8 mouse cellular contexts compared by ENCODE assay signal in the genomic region with DNA sequence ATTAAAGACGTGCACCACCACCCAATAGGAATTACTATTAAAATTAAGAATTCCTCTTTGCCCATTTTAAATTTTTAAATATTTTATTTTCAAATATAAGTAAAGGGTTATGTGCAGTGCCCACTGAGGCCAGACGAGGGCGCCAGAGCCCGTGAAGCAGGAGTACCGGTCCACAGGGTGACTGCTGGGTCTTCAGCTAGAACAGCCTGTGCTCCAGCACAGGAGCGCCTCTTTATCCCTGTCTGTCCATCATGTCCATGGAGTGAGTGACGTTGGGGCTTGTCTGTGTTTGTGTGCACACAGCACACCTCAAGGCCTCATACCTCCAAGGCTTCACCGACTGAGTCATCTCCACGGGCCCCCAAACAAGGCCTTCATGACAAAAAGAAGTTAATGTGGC. TPM values are rescaled to one million over a fixed set of nuclear protein-coding genes. Genes with fewer than 3 reads are reported as not detected.
A peak's percentile ranks its signal among the peaks of the same experiment; 100 is the strongest.
DNase-seq lines count a peak whose midpoint lies in the region.

No protein-coding gene starts in this region.

- DNase-seq in CD4-positive helper T cell, adult 2 months (ENCODE audit: low read depth, low spot score): peak; percentile 73
- DNase-seq in adrenal gland, adult 18-20 months (ENCODE audit: low spot score in 2 of 2): peak; percentile 69 to 78
- DNase-seq in embryo, embryonic 9.5 days (ENCODE audit: extremely low spot score): peak; percentile 69
- peak; percentile 66 to 82 for DNase-seq in heart, postnatal 10 days
- DNase-seq in kidney, postnatal 4 days: peak; percentile 89
- DNase-seq in lung, postnatal 10 days: peak; percentile 86
- peak; percentile 53 for DNase-seq in retina, adult 2 months (ENCODE audit: low read depth, low spot score)
- peak; percentile 68 for DNase-seq in urinary bladder, postnatal 25 days (ENCODE audit: low spot score)

- intact Hi-C loops in heart, postnatal 10 days (cut with DNase I): loop anchor here (2.0 to 5.0 kb wide), 2 partner anchors 254 to 295 kb away; no protein-coding TSS in a partner anchor

RNA-seq across cellular contexts. Expression of a gene that starts 1.7 kb away (rescaled TPM):
- total RNA-seq in adrenal gland, adult 18-20 months (2021): 10 to 100 TPM; 17.4 to 17.9 TPM
- 10 to 100 TPM; 12.8 TPM for total RNA-seq in heart, postnatal 10 days (2021)

RNA-seq across cellular contexts. Expression of a gene that starts 4.7 kb away (rescaled TPM):
- 1 to 10 TPM in 1 of 2 experiments, under 1 TPM in 1; 0.70 to 1.3 TPM for total RNA-seq in adrenal gland, adult 18-20 months (2021)
- total RNA-seq in heart, postnatal 10 days (2021): under 1 TPM; 0.22 to 0.82 TPM

RNA-seq across cellular contexts. Expression of a gene that starts 7.9 kb away (rescaled TPM):
- total RNA-seq in adrenal gland, adult 18-20 months (2021): 1 to 10 TPM; 2.3 to 3.5 TPM
- 1 to 10 TPM; 4.4 to 4.5 TPM for total RNA-seq in heart, postnatal 10 days (2021)

RNA-seq across cellular contexts. Expression of a gene that starts 13.1 kb away (rescaled TPM):
- total RNA-seq in adrenal gland, adult 18-20 months (2021): 1 to 10 TPM; 2.0 to 2.2 TPM
- total RNA-seq in heart, postnatal 10 days (2021): 1 to 10 TPM; 1.8 to 3.4 TPM

RNA-seq across cellular contexts. Expression of a gene that starts 29.1 kb away (rescaled TPM):
- total RNA-seq in adrenal gland, adult 18-20 months (2021): 1 to 10 TPM; 2.3 to 4.3 TPM
- total RNA-seq in heart, postnatal 10 days (2021): under 1 TPM in 1 of 2 experiments, not detected in 1; 0.31 TPM

Comparison
In these comparisons a context has a peak if more than half of its experiments do, and no peak if none do; other contexts are left out.
1. Peak in every context shown above with its lines: DNase-seq.